Mouse (Mus musculus): Measurements from ENCODE around the gene Inhbe. TPM values are rescaled to one million over a fixed set of nuclear protein-coding genes. Genes with fewer than 3 reads are reported as not detected.
A peak's percentile ranks its signal among the peaks of the same experiment; 100 is the strongest.
"Not testable (repeated sequence)": the region's sequence is repeated elsewhere in the genome, so short reads cannot be mapped to it uniquely, and the experiment has no call there.

The Inhbe gene
- polyA plus RNA-seq, 1 experiment from 2014 or later, result not detected

GRCm38 (mm10) chr10:127310523-127311475 is 43.4 kb downstream of the Inhbe start:
- Histone ChIP-seq H3K36me3 (ENCODE audit: control insufficient read depth, insufficient read depth, low read length) (peaks cover 20% of the 10 kb centered on the region), H3K4me2 (peak overlapping the region; percentile 79), H3K4me1 (ENCODE audit: control insufficient read depth, insufficient read depth, low read length) (peaks cover 6% of the 10 kb centered on the region), H3K4me3 (ENCODE audit: low read depth, low read length) (peak overlapping the region; percentile 94), H3K9me3 (replicated peaks; ENCODE audit: control insufficient read depth, low read length) (no peaks in the 10 kb centered on the region), H3K9ac (ENCODE audit: low read depth, low read length) (peak overlapping the region; percentile 87), H3K27me3 (ENCODE audit: control insufficient read depth, insufficient read depth, low read length) (no peaks in the 10 kb centered on the region), H3K27ac (ENCODE audit: low read depth, low read length) (peak overlapping the region; percentile 62)
- WGBS (ENCODE audit: insufficient replicate concordance), result 29% methylated on average over 23 of the region's 23 CpGs
- 0 out of 2 replicates have a peak, but pooled peaks have one; percentile 40 for ATAC-seq (replicated peaks; ENCODE audit: insufficient number of reproducible peaks, low FRiP score, low TSS enrichment)

- not testable (repeated sequence) for H3K4me2 ChIP-seq; H3K4me3 ChIP-seq (ENCODE audit: low read depth, low read length); H3K27ac ChIP-seq (ENCODE audit: low read depth, low read length); H3K9ac ChIP-seq (ENCODE audit: low read depth, low read length); H3K4me1 ChIP-seq (ENCODE audit: control insufficient read depth, insufficient read depth, low read length); H3K9me3 ChIP-seq (replicated peaks; ENCODE audit: control insufficient read depth, low read length); ATAC-seq (replicated peaks; ENCODE audit: insufficient number of reproducible peaks, low FRiP score, low TSS enrichment); H3K27me3 ChIP-seq (ENCODE audit: control insufficient read depth, insufficient read depth, low read length)
- peaks cover 34% of the 10 kb centered on the region for H3K36me3 ChIP-seq (ENCODE audit: control insufficient read depth, insufficient read depth, low read length)
- WGBS (ENCODE audit: insufficient replicate concordance), result 84% methylated on average over 3 of the region's 3 CpGs
Observed at GRCm38 (mm10) chr10:127309167-127309566, 45.0 kb downstream of the Inhbe start.

GRCm38 (mm10) chr10:127303136-127303535 is 51.1 kb downstream of the Inhbe start:
- 93% methylated on average over 11 of the region's 11 CpGs for WGBS (ENCODE audit: insufficient replicate concordance)
- no peak for ATAC-seq (replicated peaks; ENCODE audit: insufficient number of reproducible peaks, low FRiP score, low TSS enrichment)
- no peaks in the 10 kb centered on the region for H3K27me3 ChIP-seq (ENCODE audit: control insufficient read depth, insufficient read depth, low read length)
- no peak overlapping the region for H3K4me2 ChIP-seq
- H3K36me3 ChIP-seq (ENCODE audit: control insufficient read depth, insufficient read depth, low read length), result peaks cover 66% of the 10 kb centered on the region
- H3K4me3 ChIP-seq (ENCODE audit: low read depth, low read length), result no peak overlapping the region
- no peak overlapping the region for H3K9ac ChIP-seq (ENCODE audit: low read depth, low read length)
- no peaks in the 10 kb centered on the region for H3K9me3 ChIP-seq (replicated peaks; ENCODE audit: control insufficient read depth, low read length)
- H3K27ac ChIP-seq (ENCODE audit: low read depth, low read length), result no peak overlapping the region
- H3K4me1 ChIP-seq (ENCODE audit: control insufficient read depth, insufficient read depth, low read length), result no peaks in the 10 kb centered on the region

- Histone ChIP-seq H3K27me3 (ENCODE audit: control insufficient read depth, insufficient read depth, low read length) (no peaks in the 10 kb centered on the region), H3K36me3 (ENCODE audit: control insufficient read depth, insufficient read depth, low read length) (peaks cover 63% of the 10 kb centered on the region), H3K4me2 (no peak overlapping the region), H3K9ac (ENCODE audit: low read depth, low read length) (no peak overlapping the region), H3K9me3 (replicated peaks; ENCODE audit: control insufficient read depth, low read length) (no peaks in the 10 kb centered on the region), H3K4me1 (ENCODE audit: control insufficient read depth, insufficient read depth, low read length) (peaks cover 8% of the 10 kb centered on the region), H3K4me3 (ENCODE audit: low read depth, low read length) (no peak overlapping the region), H3K27ac (ENCODE audit: low read depth, low read length) (no peak overlapping the region)
- no peak for ATAC-seq (replicated peaks; ENCODE audit: insufficient number of reproducible peaks, low FRiP score, low TSS enrichment)
- WGBS (ENCODE audit: insufficient replicate concordance), result 94% methylated on average over 6 of the region's 6 CpGs
Observed at GRCm38 (mm10) chr10:127300361-127300760, 53.9 kb downstream of the Inhbe start.

Other genes starting within 250 kb of the Inhbe start
- 21.3 and 30.3 TPM in 2 replicates for gene Os9, start 233.3 kb downstream of the Inhbe start, polyA plus RNA-seq (2014; fragmentation: Nextera tagmentation; extraction: Ambion mirVana)
- gene B4galnt1, start 189.2 kb downstream of the Inhbe start, polyA plus RNA-seq (2014; fragmentation: Nextera tagmentation; extraction: Ambion mirVana), result 1.6 and 1.8 TPM in 2 replicates
- 8.4 and 11.8 TPM in 2 replicates for gene Slc26a10, start 173.8 kb downstream of the Inhbe start, polyA plus RNA-seq (2014; fragmentation: Nextera tagmentation; extraction: Ambion mirVana)
- 17.9 and 18.0 TPM in 2 replicates for gene Arhgef25, start 164.3 kb downstream of the Inhbe start, polyA plus RNA-seq (2014; fragmentation: Nextera tagmentation; extraction: Ambion mirVana)
- 82.3 and 83.0 TPM in 2 replicates for gene Dtx3, start 158.7 kb downstream of the Inhbe start, polyA plus RNA-seq (2014; fragmentation: Nextera tagmentation; extraction: Ambion mirVana)
- gene Pip4k2c, start 142.8 kb downstream of the Inhbe start, polyA plus RNA-seq (2014; fragmentation: Nextera tagmentation; extraction: Ambion mirVana), result 20.8 and 21.5 TPM in 2 replicates
- gene Kif5a, start 91.1 kb downstream of the Inhbe start, polyA plus RNA-seq (2014; fragmentation: Nextera tagmentation; extraction: Ambion mirVana), result 1.6 TPM in 2 replicates
- gene Dctn2, start 88.0 kb downstream of the Inhbe start, polyA plus RNA-seq (2014; fragmentation: Nextera tagmentation; extraction: Ambion mirVana), result 135 and 136 TPM in 2 replicates
- gene Mbd6, start 65.4 kb downstream of the Inhbe start, polyA plus RNA-seq (2014; fragmentation: Nextera tagmentation; extraction: Ambion mirVana), result 13.6 and 15.1 TPM in 2 replicates
- 104 and 105 TPM in 2 replicates for gene Mars, start 42.6 kb downstream of the Inhbe start, polyA plus RNA-seq (2014; fragmentation: Nextera tagmentation; extraction: Ambion mirVana)
- 1.7 TPM in 2 replicates for gene Arhgap9, start 32.4 kb downstream of the Inhbe start, polyA plus RNA-seq (2014; fragmentation: Nextera tagmentation; extraction: Ambion mirVana)
- 0.65 and 1.2 TPM in 2 replicates for gene Gli1, start 12.4 kb downstream of the Inhbe start, polyA plus RNA-seq (2014; fragmentation: Nextera tagmentation; extraction: Ambion mirVana)
- 0.19 TPM in 1 of 2 replicates, not detected in the other for gene Inhbc, start 16.0 kb upstream of the Inhbe start, polyA plus RNA-seq (2014; fragmentation: Nextera tagmentation; extraction: Ambion mirVana)
- gene R3hdm2, start 25.9 kb upstream of the Inhbe start, polyA plus RNA-seq (2014; fragmentation: Nextera tagmentation; extraction: Ambion mirVana), result 27.7 and 30.3 TPM in 2 replicates
- 0.24 and 0.30 TPM in 2 replicates for gene Stac3, start 147.3 kb upstream of the Inhbe start, polyA plus RNA-seq (2014; fragmentation: Nextera tagmentation; extraction: Ambion mirVana)
- 10.1 and 13.9 TPM in 2 replicates for gene Ndufa4l2, start 160.6 kb upstream of the Inhbe start, polyA plus RNA-seq (2014; fragmentation: Nextera tagmentation; extraction: Ambion mirVana)
- gene Shmt2, start 168.0 kb upstream of the Inhbe start, polyA plus RNA-seq (2014; fragmentation: Nextera tagmentation; extraction: Ambion mirVana), result 71.3 and 82.7 TPM in 2 replicates
- gene Nxph4, start 180.1 kb upstream of the Inhbe start, polyA plus RNA-seq (2014; fragmentation: Nextera tagmentation; extraction: Ambion mirVana), result 0.21 and 0.33 TPM in 2 replicates

All from heart, embryonic 11.5 days (tissue).